Mouse (Mus musculus): ENCODE results near the gene Mllt3.
"Not testable (repeated sequence)": the region's sequence is repeated elsewhere in the genome, so short reads cannot be mapped to it uniquely, and the experiment has no call there.

GRCm38 (mm10) chr4:87964890-87965289 is 68.3 kb downstream of the Mllt3 start:
- TF ChIP-seq POLR2A (IDR thresholded peaks at IDR 0.05; ENCODE audit: extremely low read depth, insufficient read depth, low read length); CTCF (IDR thresholded peaks at IDR 0.05; ENCODE audit: low read depth, low read length): not testable (repeated sequence)

All from liver, adult 2 months (tissue).